Mouse (Mus musculus) liver, adult 2 months (tissue): ENCODE results near the gene Akr1b10. TPM values are rescaled to one million over a fixed set of nuclear protein-coding genes. Genes with fewer than 3 reads are reported as not detected.

Source experiments
- DNase-seq: peaks from one replicate; pipeline ENCODE4 v3.0.0-alpha.2; 2011; ENCODE audit warnings: low read depth, low spot score; ENCODE audit errors: extremely low read depth
- H3K27ac ChIP-seq: fragments of 200-500 bp; replicated peaks from 2 replicates; pipeline ENCODE4 v1.5.1; 2012; ENCODE audit warnings: low read depth, mild to moderate bottlenecking, control low read depth, inconsistent platforms, low read length; ENCODE audit not compliant: insufficient read depth
- H3K27me3 ChIP-seq: fragments of 200-500 bp; 2 replicates; pipeline ENCODE4 v1.6.1; 2012; ENCODE audit warnings: mild to moderate bottlenecking, moderate library complexity, low read length, inconsistent platforms; ENCODE audit not compliant: control insufficient read depth, insufficient read depth
- H3K36me3 ChIP-seq: fragments of 200-500 bp; 2 replicates; pipeline ENCODE4 v1.6.1; 2012; ENCODE audit warnings: low read length, inconsistent platforms; ENCODE audit not compliant: control insufficient read depth, insufficient read depth
- H3K4me1 ChIP-seq: fragments of 200-500 bp; 2 replicates; pipeline ENCODE4 v1.6.1; 2011; ENCODE audit warnings: low read length; ENCODE audit not compliant: control insufficient read depth, insufficient read depth
- H3K4me3 ChIP-seq: fragments of 200-500 bp; 2 replicates; pipeline ENCODE4 v1.5.1; 2011; ENCODE audit warnings: low read depth, mild to moderate bottlenecking, control low read depth, low read length, moderate library complexity; ENCODE audit not compliant: insufficient read depth
- H3K79me2 ChIP-seq: fragments of 200-500 bp; 2 replicates; pipeline ENCODE4 v1.6.1; 2012; ENCODE audit warnings: inconsistent platforms, mild to moderate bottlenecking, low read length, moderate library complexity; ENCODE audit not compliant: control insufficient read depth, insufficient read depth
- H3K9ac ChIP-seq: fragments of 200-500 bp; 2 replicates; pipeline ENCODE4 v1.6.1; 2012; ENCODE audit warnings: low read depth, mild to moderate bottlenecking, control low read depth, inconsistent platforms, low read length
- CTCF ChIP-seq: fragments of 200-500 bp; IDR thresholded peaks from 2 replicates; pipeline ENCODE4 v1.5.1; 2011; ENCODE audit warnings: low read depth, low read length, control low read depth
- POLR2A ChIP-seq: fragments of 200-500 bp; IDR thresholded peaks from 2 replicates; pipeline ENCODE4 v1.6.1; 2011; ENCODE audit warnings: low read length, control low read depth; ENCODE audit not compliant: insufficient read depth; ENCODE audit errors: extremely low read depth
- WGBS: fragments of 180-500 bp; shearing (Covaris S2); methylation state at CpG from one replicate; pipeline ENCODE4 v1.1.7; 2018; 5-methylcytosine and 5-hydroxymethylcytosine counted together
- polyA plus RNA-seq: library from polyadenylated mRNA; depleted of rRNA; stranded (reverse); fragments of >200 nt; gene quantifications from 2 replicates; pipeline ENCODE4 v1.2.3, GENCODE M21; 2012
- total RNA-seq: library from RNA; depleted of rRNA; stranded (reverse); fragments of >200 nt; gene quantifications from 2 replicates; pipeline ENCODE4 v1.2.3, GENCODE M21; 2014

Gene Akr1b10
- total and polyA plus RNA-seq, 2 experiments = 1.7 to 4.4 TPM

DNA sequence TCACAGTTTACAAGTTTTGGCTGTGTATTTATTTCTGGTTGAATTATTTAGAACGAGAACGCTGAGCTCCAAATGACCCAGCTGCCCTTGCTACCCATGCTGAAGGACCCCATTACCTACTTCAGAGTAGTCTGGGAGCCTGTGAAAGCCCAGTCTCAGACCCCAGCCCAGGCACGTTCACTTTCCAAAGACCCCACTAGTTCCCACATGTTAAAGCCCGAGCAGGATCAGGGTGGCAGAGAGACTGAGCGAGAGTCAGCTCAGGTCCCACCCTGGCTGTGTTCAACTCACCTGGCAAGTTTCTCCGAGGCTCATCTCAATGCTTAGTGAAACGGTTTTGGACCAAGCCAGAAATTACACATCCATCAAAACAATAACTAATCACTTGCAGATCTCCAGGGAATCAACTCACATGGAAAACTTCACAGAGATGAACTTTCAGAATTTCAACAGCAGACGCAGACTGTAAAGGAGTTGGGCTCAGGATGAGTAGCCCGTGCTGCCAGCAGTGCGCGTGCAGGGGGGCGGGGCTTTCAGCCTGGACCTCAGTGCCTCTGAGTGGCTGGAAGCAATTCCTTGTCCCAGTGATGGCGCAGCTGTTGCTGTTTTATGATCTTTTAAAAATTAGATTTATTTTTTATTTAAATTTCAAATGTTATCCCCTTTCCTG is 818 bp downstream of the Akr1b10 start:
- Histone ChIP-seq H3K36me3 (no peaks in the 10 kb centered on the region; the same call in 1 of the 2 replicates), H3K27ac (no peak overlapping the region), H3K4me3 (peak overlapping the region; percentile 77), H3K79me2 (no peaks in the 10 kb centered on the region), H3K27me3 (no peaks in the 10 kb centered on the region), H3K9ac (peak overlapping the region; percentile 31; the same call in 1 of the 2 replicates), H3K4me1 (peaks cover 2% of the 10 kb centered on the region; the same call in 1 of the 2 replicates)
- DNase-seq = no peak
- TF ChIP-seq CTCF = no peak
- TF ChIP-seq POLR2A = no peak
- 11% methylated on average over 13 of the region's 13 CpGs for WGBS

DNA sequence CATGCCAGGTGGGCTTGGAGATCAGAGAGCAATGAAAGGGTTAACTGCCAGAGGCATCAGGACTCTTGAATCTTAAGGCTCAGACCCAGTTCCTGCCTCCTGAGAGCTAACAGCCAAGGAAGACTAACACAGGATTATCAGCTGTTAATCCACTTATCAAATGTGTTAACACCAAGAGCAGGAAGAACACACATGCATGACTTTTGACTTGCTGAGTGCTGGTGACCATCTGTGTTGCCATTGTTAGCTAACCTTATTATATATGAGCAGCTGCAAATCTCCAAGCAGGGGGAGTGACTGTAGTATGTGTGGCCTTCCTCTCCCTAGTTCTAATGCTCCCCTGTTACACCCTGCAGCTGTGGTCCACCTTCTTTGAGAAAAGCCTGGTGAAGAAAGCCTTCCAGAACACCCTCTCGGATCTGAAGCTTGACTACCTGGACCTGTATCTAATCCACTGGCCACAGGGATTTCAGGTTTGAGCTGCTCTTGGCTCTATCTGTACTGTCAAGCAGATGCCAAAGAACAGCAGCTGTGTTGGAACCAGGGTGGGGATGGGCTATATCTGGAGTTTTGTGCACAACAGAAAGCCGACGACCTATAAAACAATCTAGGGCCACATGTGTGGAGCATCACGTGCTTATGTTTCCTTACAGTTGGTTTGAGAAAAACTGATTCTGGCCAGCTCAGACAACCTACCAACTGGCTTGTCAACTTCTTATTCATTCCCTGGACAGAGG is 4.6 kb downstream of the Akr1b10 start:
- Histone ChIP-seq H3K4me3 (no peak overlapping the region), H3K79me2 (no peaks in the 10 kb centered on the region), H3K4me1 (peaks cover 2% of the 10 kb centered on the region; the same call in 1 of the 2 replicates), H3K27ac (no peak overlapping the region), H3K36me3 (no peaks in the 10 kb centered on the region; the same call in 1 of the 2 replicates), H3K9ac (no peak overlapping the region), H3K27me3 (no peaks in the 10 kb centered on the region)
- no peak for TF ChIP-seq POLR2A
- no peak for TF ChIP-seq CTCF
- DNase-seq = no peak
- 94% methylated on average over 4 of the region's 4 CpGs for WGBS

GRCm38 (mm10) chr6:34395897-34396296 is 11.9 kb downstream of the Akr1b10 start:
- TF ChIP-seq POLR2A = no peak
- no peak for TF ChIP-seq CTCF
- Histone ChIP-seq H3K79me2 (no peaks in the 10 kb centered on the region), H3K4me1 (no peaks in the 10 kb centered on the region), H3K9ac (no peak overlapping the region), H3K27me3 (no peaks in the 10 kb centered on the region), H3K4me3 (no peak overlapping the region), H3K36me3 (no peaks in the 10 kb centered on the region), H3K27ac (no peak overlapping the region)
- DNase-seq = no peak
- 74% methylated on average over 5 of the region's 5 CpGs for WGBS

- H3K79me2 ChIP-seq = no peaks in the 10 kb centered on the region
- no peak for TF ChIP-seq CTCF
- H3K9ac ChIP-seq = no peak overlapping the region
- WGBS = 91% methylated on average over 6 of the region's 6 CpGs
- DNase-seq = no peak
- no peaks in the 10 kb centered on the region for H3K27me3 ChIP-seq
- H3K4me1 ChIP-seq = no peaks in the 10 kb centered on the region
- H3K36me3 ChIP-seq = no peaks in the 10 kb centered on the region
- H3K27ac ChIP-seq = no peak overlapping the region
- H3K4me3 ChIP-seq = no peak overlapping the region
These were observed 14.4 kb downstream of the Akr1b10 start for GRCm38 (mm10) chr6:34398431-34398830.

DNA sequence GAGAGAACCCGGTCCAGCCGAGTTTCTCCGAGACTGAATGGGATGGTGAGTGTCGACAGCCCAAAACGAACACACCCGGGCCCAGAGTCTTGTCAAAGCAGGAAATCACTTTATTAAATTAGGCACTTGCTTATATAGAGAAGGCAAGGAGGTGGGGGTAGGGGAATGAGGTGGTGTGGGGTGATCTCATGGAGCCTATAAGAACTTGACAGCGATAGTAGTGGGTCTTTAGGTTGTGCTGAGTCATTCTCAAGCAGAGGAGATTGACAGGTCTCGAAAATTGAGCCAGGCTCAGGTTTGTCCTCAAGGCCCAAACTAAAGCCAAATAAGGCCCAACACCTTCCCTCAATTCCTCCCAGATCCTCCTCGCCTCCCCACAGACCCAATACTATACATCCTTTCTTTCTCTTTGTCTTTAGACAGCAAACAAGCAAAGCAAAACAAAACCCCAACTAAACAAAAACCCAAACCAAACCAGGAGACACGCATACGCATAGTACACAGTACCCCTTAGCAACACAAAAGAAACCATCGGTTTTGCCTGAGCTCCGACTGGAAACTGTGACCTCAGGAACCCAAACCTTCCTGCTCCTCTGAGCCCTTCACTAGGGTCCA is 15.7 kb downstream of the Akr1b10 start:
- DNase-seq = no peak
- Histone ChIP-seq H3K4me1 (no peaks in the 10 kb centered on the region), H3K27ac (no peak overlapping the region), H3K36me3 (no peaks in the 10 kb centered on the region), H3K27me3 (no peaks in the 10 kb centered on the region), H3K79me2 (no peaks in the 10 kb centered on the region), H3K4me3 (no peak overlapping the region), H3K9ac (no peak overlapping the region)
- WGBS = 95% methylated on average over 13 of the region's 13 CpGs
- TF ChIP-seq CTCF (no peak), POLR2A (no peak)

DNA sequence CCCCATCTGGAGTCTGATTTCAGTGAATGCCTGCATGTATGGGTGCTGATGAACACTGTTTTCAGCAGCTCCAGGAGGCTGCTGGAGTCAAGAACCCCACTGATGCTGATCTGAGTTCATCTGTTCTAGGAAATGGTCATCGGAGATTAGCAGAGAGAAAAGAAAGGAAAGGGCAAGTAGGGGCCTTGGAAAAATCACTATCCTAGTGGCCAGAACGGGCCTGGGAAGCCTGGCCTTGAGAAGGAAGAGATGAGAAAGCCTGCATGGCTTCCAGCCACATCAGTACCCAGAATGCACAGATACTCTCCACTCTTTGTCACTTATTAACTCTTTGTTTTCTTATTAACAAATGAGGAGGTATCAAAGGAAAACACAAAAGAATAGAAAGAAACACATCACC is 16.7 kb downstream of the Akr1b10 start:
- Histone ChIP-seq H3K79me2 (no peaks in the 10 kb centered on the region), H3K9ac (no peak overlapping the region), H3K27ac (no peak overlapping the region), H3K36me3 (no peaks in the 10 kb centered on the region), H3K4me1 (no peaks in the 10 kb centered on the region), H3K27me3 (no peaks in the 10 kb centered on the region), H3K4me3 (no peak overlapping the region)
- WGBS = 62% methylated on average over 2 of the region's 2 CpGs
- TF ChIP-seq POLR2A (no peak), CTCF (no peak)
- DNase-seq = no peak
